Mouse (Mus musculus): ENCODE data around the gene Itga4.

DNA sequence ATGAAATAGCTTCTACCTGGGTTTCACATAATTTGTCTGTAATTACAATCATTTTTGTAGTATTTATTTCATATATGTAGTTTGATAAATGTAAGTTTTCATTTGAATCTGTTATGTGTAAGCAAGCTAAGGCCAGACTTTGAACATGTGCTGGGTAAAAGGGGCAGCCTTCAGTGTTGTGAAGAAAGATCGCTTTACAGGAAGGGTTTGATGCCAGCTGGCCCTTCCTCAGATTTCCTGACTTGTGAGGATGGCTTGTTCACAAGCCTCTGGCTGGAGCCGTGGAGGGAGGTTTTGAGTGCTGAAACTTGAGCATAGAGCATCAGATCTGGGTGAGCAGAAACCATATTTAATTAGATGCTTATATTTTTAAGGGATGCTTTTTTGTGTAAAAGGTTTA, 72.9 kb downstream of the Itga4 start:
- no peak for TF ChIP-seq POLR2A (IDR thresholded peaks at IDR 0.05; ENCODE audit: insufficient read depth, low read depth, low read length)
- TF ChIP-seq CTCF (IDR thresholded peaks at IDR 0.05; ENCODE audit: insufficient read depth, low read depth, low read length), result no peak
